Mouse (Mus musculus): ENCODE results near the gene Gm20696.

- TF ChIP-seq POLR2A (IDR thresholded peaks at IDR 0.05; ENCODE audit: borderline replicate concordance, insufficient read depth, low read length) (no peak), CTCF (IDR thresholded peaks at IDR 0.05; ENCODE audit: borderline replicate concordance, insufficient read depth, low read depth, low read length) (no peak)
Measured at GRCm38 (mm10) chr6:99268171-99269061, 398.2 kb downstream of the Gm20696 start.

Measured in cerebellum, adult 2 months (tissue).